Mouse (Mus musculus) forebrain, embryonic 13.5 days (tissue): ENCODE measurements around the gene Ppp1r14a. TPM values are rescaled to one million over a fixed set of nuclear protein-coding genes. Genes with fewer than 3 reads are reported as not detected.
A peak's percentile ranks its signal among the peaks of the same experiment; 100 is the strongest.

Experiments
- ATAC-seq: fragments of 200-750 bp; cut with Nextera tagmentation; 2 replicates; pipeline ENCODE4 v1.8.0; 2017
- H3K27ac ChIP-seq: fragments of 300-500 bp; sonication (generic); 2 replicates; pipeline ENCODE4 v1.5.1; 2015; ENCODE audit warnings: inconsistent platforms, mild to moderate bottlenecking, moderate library complexity
- H3K27me3 ChIP-seq: fragments of 300-500 bp; sonication (generic); 2 replicates; pipeline ENCODE4 v1.6.1; 2015; ENCODE audit warnings: mild to moderate bottlenecking, inconsistent platforms
- H3K36me3 ChIP-seq: fragments of 300-500 bp; sonication (generic); 2 replicates; pipeline ENCODE4 v1.6.1; 2015; ENCODE audit warnings: mild to moderate bottlenecking, inconsistent platforms; ENCODE audit not compliant: poor library complexity, severe bottlenecking
- H3K4me1 ChIP-seq: fragments of 300-500 bp; sonication (generic); 2 replicates; pipeline ENCODE4 v1.6.1; 2015; ENCODE audit warnings: inconsistent platforms
- H3K4me2 ChIP-seq: fragments of 300-500 bp; sonication (generic); 2 replicates; pipeline ENCODE4 v1.6.1; 2015; ENCODE audit warnings: inconsistent platforms, mild to moderate bottlenecking, moderate library complexity
- H3K4me3 ChIP-seq: fragments of 300-500 bp; sonication (generic); 2 replicates; pipeline ENCODE4 v1.5.1; 2015; ENCODE audit warnings: mild to moderate bottlenecking, inconsistent platforms
- H3K9ac ChIP-seq: fragments of 300-500 bp; sonication (generic); 2 replicates; pipeline ENCODE4 v1.6.1; 2015; ENCODE audit warnings: mild to moderate bottlenecking, inconsistent platforms
- H3K9me3 ChIP-seq: fragments of 300-500 bp; sonication (generic); replicated peaks from 2 replicates; pipeline ENCODE4 v1.6.1; 2016; ENCODE audit warnings: inconsistent platforms
- WGBS: fragments of 180-500 bp; shearing (Covaris S2); methylation state at CpG from one replicate; pipeline ENCODE4 v1.1.7; 2015; 5-methylcytosine and 5-hydroxymethylcytosine counted together
- polyA plus RNA-seq: library from polyadenylated mRNA; unstranded; fragments of >200 nt; fragmentation: Nextera tagmentation; extraction: Ambion mirVana; gene quantifications from 2 replicates; pipeline ENCODE4 v1.2.1, GENCODE M21; 2015

Ppp1r14a gene
- polyA plus RNA-seq, 1 experiment from 2014 or later = 17.2 TPM

DNA sequence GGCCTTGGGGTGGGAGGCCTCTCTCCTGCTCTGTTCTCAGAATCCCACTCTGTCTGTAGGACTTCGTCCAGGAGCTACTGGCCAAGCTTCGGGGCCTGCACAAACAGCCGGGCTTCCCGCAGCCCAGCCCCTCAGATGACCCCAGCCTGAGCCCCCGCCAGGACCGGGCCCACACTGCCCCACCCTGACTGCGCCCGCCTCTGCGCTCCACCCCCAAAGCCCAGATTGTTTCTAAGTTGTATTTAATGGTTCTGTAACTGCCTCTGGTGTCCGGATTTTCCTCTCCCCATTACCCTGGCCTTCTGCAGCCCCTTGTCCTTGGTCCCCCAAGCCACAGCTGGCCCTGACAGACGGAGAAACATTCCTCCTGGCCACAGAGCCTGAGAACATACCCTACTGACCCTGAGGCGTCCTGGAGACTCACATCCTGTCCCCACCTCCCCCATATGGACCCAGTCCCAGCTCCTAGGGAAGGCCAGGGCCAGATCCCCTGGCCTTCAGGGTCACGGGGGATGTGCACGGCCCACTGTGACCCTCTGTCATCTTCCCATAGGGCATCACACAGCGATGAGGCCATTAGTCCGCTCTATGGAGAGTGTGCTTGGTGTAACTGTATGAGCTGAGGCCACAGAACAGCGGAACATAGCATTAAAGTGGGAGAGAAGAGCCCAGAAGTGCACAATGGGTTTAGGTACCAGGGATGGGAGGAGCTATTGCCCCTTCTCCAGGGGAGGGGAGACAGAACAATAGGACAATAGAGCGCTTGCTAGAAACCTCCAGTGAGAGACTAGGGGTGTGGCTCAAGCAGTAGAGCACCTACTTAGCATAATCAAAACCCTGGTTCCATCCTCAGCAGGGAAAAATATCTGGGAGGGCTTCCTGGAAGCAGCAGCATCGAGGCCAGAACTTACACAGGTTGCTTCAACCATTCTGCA lies 4.3 kb downstream of the Ppp1r14a start:
- Histone ChIP-seq H3K4me3 (no peak overlapping the region), H3K4me2 (no peak overlapping the region), H3K9me3 (no peaks in the 10 kb centered on the region), H3K4me1 (peaks cover 51% of the 10 kb centered on the region), H3K9ac (no peak overlapping the region), H3K27ac (peak overlapping the region; percentile 76), H3K27me3 (0 out of 2 replicates have a peak, but pooled peaks cover 5% of the 10 kb centered on the region), H3K36me3 (no peaks in the 10 kb centered on the region)
- ATAC-seq = no peak
- 32% methylated on average over 19 of the region's 19 CpGs for WGBS

DNA sequence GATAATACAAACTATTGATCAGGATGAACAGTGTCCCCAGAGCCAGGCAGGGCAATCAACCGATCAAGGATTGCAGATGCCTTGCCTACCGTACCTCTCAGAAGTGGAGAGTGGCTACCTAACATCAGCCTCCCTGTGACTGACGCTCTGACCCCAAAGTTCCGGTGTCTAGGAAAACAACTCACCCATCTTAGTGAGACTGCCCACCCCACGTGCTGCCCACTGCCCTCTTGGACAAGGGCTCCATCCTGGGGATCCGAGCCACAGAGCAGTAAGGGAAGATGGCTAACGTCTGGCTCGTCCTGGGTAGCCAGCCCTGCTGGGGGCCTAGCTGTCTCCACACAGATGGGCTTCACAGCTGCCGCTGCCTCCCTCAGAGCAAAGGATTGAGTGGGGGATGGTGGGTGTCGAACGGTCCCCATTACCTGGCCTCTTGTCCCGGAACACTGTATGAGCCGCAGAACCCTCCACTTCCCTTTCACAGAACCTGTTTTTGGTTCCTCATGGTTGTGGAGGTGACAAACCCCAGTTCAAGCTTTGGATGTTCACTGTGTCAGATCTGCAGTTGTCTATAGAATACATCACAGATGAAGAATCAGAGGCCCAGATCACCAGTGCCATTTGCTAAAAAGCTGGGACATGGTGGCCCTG lies 5.1 kb downstream of the Ppp1r14a start:
- no peaks in the 10 kb centered on the region for H3K36me3 ChIP-seq
- 65% methylated on average over 13 of the region's 13 CpGs for WGBS
- no peaks in the 10 kb centered on the region for H3K9me3 ChIP-seq
- H3K4me1 ChIP-seq = peaks cover 45% of the 10 kb centered on the region
- peak overlapping the region; percentile 44 for H3K27ac ChIP-seq
- 0 out of 2 replicates have a peak, but pooled peaks cover 4% of the 10 kb centered on the region for H3K27me3 ChIP-seq
- H3K4me3 ChIP-seq = no peak overlapping the region
- ATAC-seq = no peak
- H3K4me2 ChIP-seq = no peak overlapping the region
- no peak overlapping the region for H3K9ac ChIP-seq

DNA sequence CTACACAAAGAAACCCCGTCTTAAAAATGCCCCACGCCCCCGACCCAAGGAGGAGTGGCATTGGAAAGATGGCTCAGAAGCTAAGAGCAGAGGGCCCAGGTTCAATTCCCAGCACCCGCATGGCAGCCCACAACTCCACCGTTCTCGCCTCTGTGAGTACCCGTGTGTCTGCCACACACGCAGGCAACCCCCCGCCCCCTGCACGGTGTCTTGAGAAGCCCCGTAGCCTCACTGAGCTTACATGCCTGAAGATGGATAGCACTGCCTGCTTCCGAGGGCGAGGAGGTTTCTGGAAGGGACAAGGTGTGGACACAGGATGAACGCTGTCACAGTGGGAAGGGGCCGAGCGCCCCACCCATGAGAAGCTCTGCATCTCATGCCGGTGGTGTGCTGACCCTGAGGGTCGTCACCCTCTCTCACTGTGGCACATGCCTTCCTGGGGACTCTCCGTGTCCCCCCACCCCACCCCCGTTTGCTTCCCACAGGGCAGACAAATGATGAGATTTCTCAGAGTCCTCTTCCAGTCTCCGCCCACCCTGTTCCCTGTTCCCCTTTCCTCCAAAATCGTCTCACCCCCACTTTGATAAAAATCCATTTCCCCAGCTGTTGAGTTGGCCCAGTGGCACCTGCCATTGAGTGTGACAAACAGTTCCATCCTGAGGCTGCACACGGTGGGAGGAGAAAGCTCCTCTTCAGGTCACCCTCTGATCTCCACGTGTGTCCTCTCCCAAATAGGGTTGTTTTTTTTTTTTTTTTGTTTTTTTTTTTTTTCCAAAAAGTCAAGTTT lies 6.9 kb downstream of the Ppp1r14a start:
- H3K36me3 ChIP-seq = no peaks in the 10 kb centered on the region
- no peaks in the 10 kb centered on the region for H3K9me3 ChIP-seq
- no peak overlapping the region for H3K4me2 ChIP-seq
- H3K4me3 ChIP-seq = no peak overlapping the region
- H3K27ac ChIP-seq = no peak overlapping the region
- no peak for ATAC-seq
- no peak overlapping the region for H3K9ac ChIP-seq
- H3K27me3 ChIP-seq = no peaks in the 10 kb centered on the region
- H3K4me1 ChIP-seq = peaks cover 33% of the 10 kb centered on the region
- WGBS = 89% methylated on average over 24 of the region's 24 CpGs

DNA sequence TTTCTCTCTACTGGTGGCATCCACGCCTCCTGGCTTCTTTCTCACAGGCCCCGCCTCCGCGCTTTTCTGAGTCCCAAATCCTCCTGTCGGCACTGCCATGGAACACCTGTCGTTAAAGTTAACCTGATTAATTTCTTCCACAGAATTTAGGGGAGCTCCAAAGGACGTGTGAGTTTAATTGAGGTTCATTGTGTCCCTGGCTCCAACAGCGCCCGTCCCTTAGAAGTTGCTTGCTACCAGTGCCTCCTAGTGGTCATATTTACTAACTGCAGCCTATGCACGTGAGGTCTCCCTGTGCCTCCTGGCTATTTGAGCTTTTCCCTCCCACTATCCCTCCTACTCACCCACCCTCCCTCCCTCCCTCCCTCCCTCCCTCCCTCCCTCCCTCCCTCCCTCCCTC lies 7.9 kb downstream of the Ppp1r14a start:
- H3K9me3 ChIP-seq = no peaks in the 10 kb centered on the region
- 13% methylated on average over 10 of the region's 10 CpGs for WGBS
- H3K9ac ChIP-seq = no peak overlapping the region
- no peak overlapping the region for H3K27ac ChIP-seq
- no peaks in the 10 kb centered on the region for H3K36me3 ChIP-seq
- ATAC-seq = peak; percentile 17; the same call in 1 of the 2 replicates
- peaks cover 24% of the 10 kb centered on the region for H3K4me1 ChIP-seq
- H3K27me3 ChIP-seq = no peaks in the 10 kb centered on the region
- H3K4me2 ChIP-seq = no peak overlapping the region
- no peak overlapping the region for H3K4me3 ChIP-seq

DNA sequence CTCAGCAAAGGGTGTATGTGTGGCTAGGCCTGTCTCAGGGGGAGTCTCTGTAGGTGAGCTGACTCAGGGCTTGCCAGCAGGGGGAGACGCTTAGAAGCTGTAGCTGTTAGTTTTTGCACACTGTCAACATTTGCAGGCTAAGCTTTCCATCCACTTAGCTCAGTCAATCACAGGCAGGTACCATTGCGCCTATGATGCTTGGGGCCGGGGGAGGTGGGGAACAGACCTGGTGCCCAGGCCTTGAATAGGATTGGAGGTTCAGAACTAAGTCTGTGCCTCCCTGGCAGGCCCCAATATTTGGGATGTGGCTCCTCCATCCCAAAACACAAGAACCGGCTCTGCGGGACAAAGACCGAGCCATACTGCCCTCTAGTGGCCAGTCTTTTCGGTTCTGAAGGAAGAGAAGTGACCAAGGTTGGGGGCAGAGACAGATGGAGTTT lies 12.0 kb downstream of the Ppp1r14a start:
- H3K36me3 ChIP-seq = no peaks in the 10 kb centered on the region
- peak overlapping the region; percentile 69 for H3K27ac ChIP-seq
- no peaks in the 10 kb centered on the region for H3K9me3 ChIP-seq
- H3K4me2 ChIP-seq = peak overlapping the region; percentile 48
- no peak overlapping the region for H3K9ac ChIP-seq
- H3K4me3 ChIP-seq = peak overlapping the region; percentile 18; the same call in 1 of the 2 replicates
- no peaks in the 10 kb centered on the region for H3K27me3 ChIP-seq
- 0% methylated on average over 7 of the region's 7 CpGs for WGBS
- peaks cover 18% of the 10 kb centered on the region for H3K4me1 ChIP-seq
- ATAC-seq = no peak

DNA sequence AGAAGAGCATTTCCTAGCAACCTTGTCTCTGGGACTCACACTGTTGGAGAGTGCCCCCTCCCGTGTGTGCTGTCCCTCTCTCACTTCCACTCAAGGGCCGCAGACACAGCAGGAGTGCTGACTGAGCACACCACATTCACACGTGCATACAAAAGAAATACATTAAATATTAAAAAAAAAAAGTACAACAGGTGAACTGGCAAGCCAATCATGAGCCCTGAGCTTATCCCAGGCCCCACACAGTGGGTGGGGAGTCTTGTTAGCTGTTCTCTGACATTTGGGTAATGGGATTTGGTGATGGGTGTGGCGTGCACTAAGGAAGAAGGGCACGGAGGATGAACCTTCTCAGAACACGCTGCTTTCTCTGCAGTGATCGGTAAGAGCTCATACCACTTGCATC lies 13.5 kb downstream of the Ppp1r14a start:
- Histone ChIP-seq H3K4me2 (no peak overlapping the region), H3K27me3 (no peaks in the 10 kb centered on the region), H3K27ac (no peak overlapping the region), H3K36me3 (no peaks in the 10 kb centered on the region), H3K4me1 (peaks cover 32% of the 10 kb centered on the region), H3K4me3 (no peak overlapping the region), H3K9me3 (no peaks in the 10 kb centered on the region), H3K9ac (no peak overlapping the region)
- no peak for ATAC-seq
- WGBS = 65% methylated on average over 7 of the region's 7 CpGs

DNA sequence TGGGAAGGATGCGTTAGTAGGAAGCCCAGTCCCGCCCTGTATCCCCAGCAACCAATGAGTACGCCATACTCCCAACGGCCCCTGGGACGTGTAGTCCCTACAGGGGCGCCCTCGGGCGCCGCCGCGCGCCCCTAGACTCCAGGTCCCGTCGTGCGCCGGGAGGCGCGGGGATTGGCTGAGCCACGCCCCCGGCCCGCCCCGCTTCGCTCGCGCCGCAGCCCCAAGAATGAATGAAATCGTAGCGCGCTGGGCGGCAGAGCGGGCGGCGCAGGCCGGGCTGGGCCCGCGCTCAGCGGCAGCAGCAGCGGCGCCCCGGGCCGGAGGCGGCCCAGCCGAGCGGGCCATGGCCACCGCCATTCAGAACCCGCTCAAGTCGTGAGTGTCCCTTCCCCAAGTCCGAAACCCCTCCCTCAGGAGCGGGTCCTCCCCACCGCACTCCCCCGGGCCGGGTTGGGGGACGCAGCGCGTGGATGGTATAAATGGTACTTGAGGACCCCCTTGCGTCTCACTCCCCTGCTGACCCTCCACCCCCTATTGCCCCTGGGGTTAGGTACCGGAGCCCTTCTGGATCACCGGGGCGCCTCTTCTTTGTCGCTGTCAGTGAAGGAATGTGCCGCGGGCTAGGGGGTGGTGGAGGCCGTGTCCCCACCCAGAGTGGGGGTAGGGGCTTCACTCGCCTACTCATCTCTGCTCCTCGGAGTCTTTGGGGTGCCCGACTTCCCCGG lies 14.8 kb downstream of the Ppp1r14a start, which contains the start of gene Dpf1:
TSS of gene Dpf1 (plus strand) at position 214 of the 725 bp plus-strand sequence.
- under 1% methylated on average over 48 of the region's 67 CpGs for WGBS

DNA sequence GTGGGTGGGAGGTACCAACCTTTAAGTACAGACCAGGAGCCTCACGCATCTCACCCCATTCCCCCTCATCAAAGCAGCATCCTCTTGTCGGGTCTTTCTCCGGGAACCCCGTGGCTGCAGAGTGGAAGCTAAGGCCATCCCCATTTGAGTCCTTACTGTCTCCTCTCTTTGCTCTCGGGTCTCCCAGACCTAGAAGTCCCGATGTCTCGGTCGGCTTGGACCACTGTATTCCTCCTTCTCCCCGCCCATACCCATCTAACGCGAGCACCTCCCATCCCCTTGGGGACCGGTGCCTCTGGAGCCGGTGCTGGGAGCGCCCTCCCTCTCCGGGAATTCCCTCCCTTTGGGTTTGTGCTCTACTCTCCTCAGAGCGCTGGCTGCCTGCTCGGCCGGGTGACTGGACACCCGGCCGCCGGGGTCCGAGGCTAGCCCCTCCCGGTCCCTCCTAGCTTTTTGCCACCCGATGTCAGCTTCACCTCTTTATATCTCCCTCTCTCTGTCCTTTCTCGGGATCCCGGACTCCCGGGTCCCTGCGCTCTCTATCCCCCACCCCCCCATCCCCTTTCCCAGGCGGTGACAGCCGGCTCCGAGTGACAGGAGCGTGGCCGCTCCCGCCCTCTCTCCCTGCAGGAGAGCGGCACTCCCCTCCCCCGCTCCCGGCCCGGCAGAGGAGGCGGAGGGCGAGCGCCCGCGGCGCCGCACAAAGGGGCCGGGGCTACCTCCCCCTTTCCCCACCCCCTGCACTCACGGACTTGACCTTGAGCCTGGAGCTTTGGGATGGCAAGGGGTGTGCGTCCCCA lies 15.6 kb downstream of the Ppp1r14a start:
- Histone ChIP-seq H3K4me2 (peak overlapping the region; percentile 91), H3K4me1 (peaks cover 48% of the 10 kb centered on the region), H3K9me3 (no peaks in the 10 kb centered on the region), H3K27me3 (no peaks in the 10 kb centered on the region), H3K9ac (peak overlapping the region; percentile 89), H3K4me3 (peak overlapping the region; percentile 75), H3K27ac (peak overlapping the region; percentile 95), H3K36me3 (0 out of 2 replicates have a peak, but pooled peaks cover 2% of the 10 kb centered on the region)
- WGBS = 0% methylated on average over 29 of the region's 48 CpGs
- no peak for ATAC-seq

More for the DNA sequence above, 14.8 kb downstream of the Ppp1r14a start, which contains the start of gene Dpf1:
- ATAC-seq = peak; percentile 93
- peak within 1 kb of the TSS; percentile 91 for H3K4me2 ChIP-seq
- H3K36me3 ChIP-seq = no peaks in the 10 kb centered on the region
- peak within 1 kb of the TSS; percentile 75 for H3K4me3 ChIP-seq
- H3K9ac ChIP-seq = peak within 1 kb of the TSS; percentile 89
- H3K9me3 ChIP-seq = no peaks in the 10 kb centered on the region
- peak within 1 kb of the TSS; percentile 95 for H3K27ac ChIP-seq
- H3K4me1 ChIP-seq = peaks cover 40% of the 10 kb centered on the region
- H3K27me3 ChIP-seq = no peaks in the 10 kb centered on the region

DNA sequence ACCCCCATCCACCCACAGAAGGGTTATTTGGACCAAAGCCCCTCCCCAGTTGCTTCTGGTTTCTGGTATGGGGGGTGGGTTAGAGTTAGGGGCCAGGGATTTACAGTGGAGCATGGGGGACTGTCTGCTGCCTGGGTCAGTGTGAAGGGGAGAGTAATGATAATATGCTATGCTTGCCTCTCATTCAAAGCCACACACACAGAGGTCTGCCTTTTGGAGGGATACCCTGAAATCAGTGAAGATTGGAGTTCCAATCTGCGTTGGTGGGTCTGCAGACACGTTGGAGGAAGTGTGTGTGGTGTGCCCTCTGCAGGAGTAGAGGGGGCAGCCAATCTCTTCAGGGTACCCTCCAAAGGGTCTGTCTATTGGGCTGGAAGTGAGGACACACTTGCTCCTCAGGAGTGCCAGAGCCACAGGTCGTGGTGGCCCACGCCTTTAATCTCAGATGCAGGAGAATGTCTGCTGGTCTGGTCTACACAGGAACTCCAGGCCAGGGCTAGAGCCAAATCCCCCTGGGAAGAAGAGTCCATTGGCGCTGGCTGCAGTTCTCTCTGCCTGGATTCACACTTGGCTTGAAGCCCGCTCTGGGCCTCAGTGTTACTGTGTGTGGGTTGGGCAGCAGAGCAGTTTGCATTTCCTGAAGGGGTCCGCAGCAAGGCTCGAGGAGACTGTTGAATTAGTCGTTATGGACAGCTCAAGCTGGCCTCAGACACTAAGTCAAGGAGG lies 16.3 kb downstream of the Ppp1r14a start:
- H3K36me3 ChIP-seq = 0 out of 2 replicates have a peak, but pooled peaks cover 4% of the 10 kb centered on the region
- 10% methylated on average over 9 of the region's 9 CpGs for WGBS
- peak overlapping the region; percentile 75 for H3K4me3 ChIP-seq
- H3K27me3 ChIP-seq = no peaks in the 10 kb centered on the region
- H3K4me1 ChIP-seq = peaks cover 55% of the 10 kb centered on the region
- H3K9ac ChIP-seq = peak overlapping the region; percentile 89
- no peak for ATAC-seq
- peak overlapping the region; percentile 91 for H3K4me2 ChIP-seq
- H3K27ac ChIP-seq = peak overlapping the region; percentile 95
- no peaks in the 10 kb centered on the region for H3K9me3 ChIP-seq

DNA sequence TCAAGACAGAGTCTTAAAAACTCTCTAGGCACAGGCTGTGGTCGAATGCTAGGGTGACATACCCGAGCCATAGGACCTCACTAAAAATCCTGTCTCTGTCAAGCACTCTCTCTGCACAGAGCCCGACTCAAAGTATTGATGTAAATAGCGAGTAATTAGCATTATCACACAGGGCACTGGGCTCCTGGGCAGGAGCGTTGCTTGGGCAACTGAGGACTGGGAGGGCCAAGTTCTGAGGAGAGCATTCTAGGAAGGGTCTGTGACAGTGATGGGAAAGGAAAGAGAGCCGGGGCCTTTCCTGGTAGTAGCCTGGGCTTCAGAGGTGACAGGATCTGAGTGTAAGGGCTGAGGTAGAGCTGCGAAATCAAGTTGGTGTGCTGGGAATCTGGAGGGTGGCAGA lies 17.0 kb downstream of the Ppp1r14a start:
- H3K4me1 ChIP-seq = peaks cover 62% of the 10 kb centered on the region

More for the DNA sequence above, 17.0 kb downstream of the Ppp1r14a start:
- Histone ChIP-seq H3K4me2 (peak overlapping the region; percentile 91), H3K27me3 (no peaks in the 10 kb centered on the region), H3K27ac (peak overlapping the region; percentile 95), H3K4me3 (peak overlapping the region; percentile 75), H3K9me3 (no peaks in the 10 kb centered on the region), H3K9ac (peak overlapping the region; percentile 89; the same call in 1 of the 2 replicates), H3K36me3 (peaks cover 8% of the 10 kb centered on the region)
- no peak for ATAC-seq
- 14% methylated on average over 7 of the region's 7 CpGs for WGBS
